Mouse (Mus musculus): ENCODE results near the gene Cd5l. TPM values are rescaled to one million over a fixed set of nuclear protein-coding genes. Genes with fewer than 3 reads are reported as not detected.

Cd5l gene
- polyA plus RNA-seq, 1 experiment from 2014 or later, result not detected

- peak overlapping the region; percentile 13; the same call in 1 of the 2 replicates for H3K4me2 ChIP-seq
- ATAC-seq (ENCODE audit: low FRiP score), result peak; percentile 70; the same call in 1 of the 2 replicates
- 14% methylated on average over 12 of the region's 12 CpGs for WGBS
Measured at GRCm38 (mm10) chr3:87411150-87411549, 53.5 kb downstream of the Cd5l start.

GRCm38 (mm10) chr3:87420645-87421044, 63.0 kb downstream of the Cd5l start:
- 61% methylated on average over 1 of the region's 1 CpGs for WGBS
- H3K27me3 ChIP-seq, result no peaks in the 10 kb centered on the region
- H3K4me1 ChIP-seq, result no peaks in the 10 kb centered on the region
- no peak overlapping the region for H3K9ac ChIP-seq
- H3K36me3 ChIP-seq (replicated peaks), result no peaks in the 10 kb centered on the region
- H3K4me3 ChIP-seq (replicated peaks), result no peak overlapping the region
- ATAC-seq (ENCODE audit: low FRiP score), result no peak
- H3K4me2 ChIP-seq, result no peak overlapping the region
- H3K27ac ChIP-seq, result no peak overlapping the region
- H3K9me3 ChIP-seq, result no peaks in the 10 kb centered on the region

More at GRCm38 (mm10) chr3:87411150-87411549, 53.5 kb downstream of the Cd5l start:
- no peaks in the 10 kb centered on the region for H3K9me3 ChIP-seq
- no peak overlapping the region for H3K27ac ChIP-seq
- no peak overlapping the region for H3K9ac ChIP-seq
- peaks cover 5% of the 10 kb centered on the region; the same call in 1 of the 2 replicates for H3K4me1 ChIP-seq
- H3K27me3 ChIP-seq, result no peaks in the 10 kb centered on the region
- no peak overlapping the region for H3K4me3 ChIP-seq (replicated peaks)
- no peaks in the 10 kb centered on the region for H3K36me3 ChIP-seq (replicated peaks)

Other genes starting within 250 kb of the Cd5l start
- 11.5 and 12.9 TPM in 2 replicates for gene Kirrel, start 183.1 kb upstream of the Cd5l start, polyA plus RNA-seq (2016; fragmentation: Nextera tagmentation; extraction: Ambion mirVana)
- gene Fcrls, start 94.1 kb upstream of the Cd5l start, polyA plus RNA-seq (2016; fragmentation: Nextera tagmentation; extraction: Ambion mirVana), result 5.5 and 6.4 TPM in 2 replicates
- gene Fcrl1, start 18.5 kb downstream of the Cd5l start, polyA plus RNA-seq (2016; fragmentation: Nextera tagmentation; extraction: Ambion mirVana), result not detected in 2 replicates
- not detected in 2 replicates for gene Fcrl5, start 77.9 kb downstream of the Cd5l start, polyA plus RNA-seq (2016; fragmentation: Nextera tagmentation; extraction: Ambion mirVana)
- gene Etv3, start 167.5 kb downstream of the Cd5l start, polyA plus RNA-seq (2016; fragmentation: Nextera tagmentation; extraction: Ambion mirVana), result 13.1 and 13.8 TPM in 2 replicates